Mouse (Mus musculus): ENCODE data around the gene Zdhhc6.

Gene Zdhhc6

GRCm38 (mm10) chr19:55311874-55312273, 4.0 kb downstream of the Zdhhc6 start:
- in situ Hi-C loops (cut with MboI, MseI) = no loop called here

DNA sequence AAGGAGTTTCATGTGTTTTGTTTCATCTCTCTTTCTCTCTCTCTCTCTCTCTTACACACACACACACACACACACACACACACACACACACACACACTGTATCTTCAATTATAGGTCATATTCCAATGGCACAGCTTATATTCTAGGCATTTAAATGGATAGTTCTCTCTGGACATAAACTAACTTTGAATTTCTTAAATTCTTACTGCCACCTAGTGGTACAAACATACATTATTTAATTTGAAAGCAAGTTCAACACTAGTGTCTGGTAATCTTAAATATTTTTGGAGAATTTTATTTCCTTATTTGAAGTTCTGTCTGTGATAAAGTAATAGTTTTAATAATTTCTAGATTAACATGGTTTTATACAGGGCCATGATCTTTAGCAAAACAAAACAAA, 10.8 kb downstream of the Zdhhc6 start:
- in situ Hi-C loops (cut with MboI, MseI) = loop anchor here in 1 of 2 experiments (5.0 kb wide), 1 partner anchor 83 kb away; no protein-coding TSS in a partner anchor

- in situ Hi-C loops (cut with MboI, MseI) = no loop called here
These were observed 15.3 kb downstream of the Zdhhc6 start for GRCm38 (mm10) chr19:55300525-55300924.

GRCm38 (mm10) chr19:55299378-55299777, 16.5 kb downstream of the Zdhhc6 start:
- in situ Hi-C loops (cut with MboI, MseI) = no loop called here

DNA sequence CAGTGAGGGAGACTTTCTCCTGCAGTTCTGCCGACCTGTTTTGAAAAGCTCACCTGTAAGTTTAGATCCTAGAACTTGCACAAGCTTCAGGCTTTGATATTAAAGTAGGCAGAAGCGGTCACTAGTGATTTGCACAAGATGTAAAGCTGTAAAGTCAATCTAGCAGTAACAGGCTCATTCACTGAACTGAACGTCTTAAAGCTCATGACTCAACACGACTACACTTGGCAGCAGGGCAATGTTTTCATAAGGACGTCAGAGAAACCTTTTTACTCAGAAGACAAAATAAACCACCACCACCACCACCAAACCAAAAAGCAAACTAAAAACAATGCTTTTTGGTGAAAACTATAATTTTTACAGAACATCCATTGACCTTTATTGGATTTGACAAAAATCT, 17.9 kb downstream of the Zdhhc6 start:
- in situ Hi-C loops (cut with MboI, MseI) = no loop called here

- in situ Hi-C loops (cut with MboI, MseI) = no loop called here
These were observed 18.3 kb downstream of the Zdhhc6 start for GRCm38 (mm10) chr19:55297489-55297888.

DNA sequence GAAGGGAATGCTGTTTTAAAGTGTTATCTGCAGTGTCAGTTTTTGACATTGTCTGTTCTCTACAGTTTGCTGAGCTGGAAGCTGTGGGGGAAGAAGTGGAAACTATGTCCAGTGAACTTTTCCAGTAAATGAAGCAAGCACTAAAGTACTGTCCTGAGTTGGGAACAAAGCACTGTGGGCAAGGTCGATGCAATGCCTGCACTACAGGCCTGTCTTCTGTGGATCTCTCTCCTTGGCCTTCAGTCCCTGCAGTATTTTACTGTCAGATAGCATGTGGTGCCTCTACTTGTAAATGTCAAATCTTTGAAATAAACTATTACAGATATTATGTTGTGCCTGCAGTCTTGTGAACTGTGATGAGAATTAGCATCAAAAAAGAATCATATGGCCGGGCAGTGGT, 19.5 kb downstream of the Zdhhc6 start:
- in situ Hi-C loops (cut with MboI, MseI) = no loop called here

DNA sequence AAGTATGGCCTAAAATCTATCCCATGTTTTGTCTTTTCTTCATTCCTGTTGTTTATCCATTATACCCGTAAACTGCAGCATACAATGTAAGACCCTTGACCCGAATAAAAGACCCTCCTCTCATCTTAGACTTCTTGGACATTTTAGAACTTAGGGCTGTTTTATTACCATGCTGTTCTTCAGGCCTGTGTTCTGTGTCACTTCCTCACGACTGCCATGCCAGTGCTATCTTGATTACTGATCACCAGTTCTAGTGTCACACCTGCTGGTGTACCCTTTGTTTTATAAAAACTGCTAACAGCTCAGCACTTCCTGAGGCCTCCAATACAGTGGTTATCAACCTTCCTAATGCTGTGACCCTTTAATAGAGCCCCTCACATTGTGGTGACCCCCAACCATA, 20.3 kb downstream of the Zdhhc6 start:
- in situ Hi-C loops (cut with MboI, MseI) = no loop called here

DNA sequence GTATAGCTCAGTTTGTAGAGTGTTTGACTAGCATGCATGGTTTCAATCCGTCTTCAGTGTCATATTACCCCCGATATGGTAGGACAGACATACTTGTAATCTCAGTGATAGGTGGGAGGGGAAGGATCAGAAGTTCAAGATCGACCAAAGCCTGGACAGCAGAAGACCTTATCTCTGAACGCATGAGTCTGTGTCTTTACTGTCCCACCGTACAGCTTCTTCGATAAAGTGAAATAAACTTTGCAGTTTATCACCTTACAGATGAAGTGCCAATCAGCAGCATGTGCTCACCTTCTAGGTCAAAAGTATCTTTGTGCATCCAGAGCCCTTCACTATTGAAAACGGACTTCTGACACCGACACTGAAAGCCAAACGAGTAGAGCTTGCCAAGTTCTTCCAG, 20.8 kb downstream of the Zdhhc6 start:
- in situ Hi-C loops (cut with MboI, MseI) = no loop called here

DNA sequence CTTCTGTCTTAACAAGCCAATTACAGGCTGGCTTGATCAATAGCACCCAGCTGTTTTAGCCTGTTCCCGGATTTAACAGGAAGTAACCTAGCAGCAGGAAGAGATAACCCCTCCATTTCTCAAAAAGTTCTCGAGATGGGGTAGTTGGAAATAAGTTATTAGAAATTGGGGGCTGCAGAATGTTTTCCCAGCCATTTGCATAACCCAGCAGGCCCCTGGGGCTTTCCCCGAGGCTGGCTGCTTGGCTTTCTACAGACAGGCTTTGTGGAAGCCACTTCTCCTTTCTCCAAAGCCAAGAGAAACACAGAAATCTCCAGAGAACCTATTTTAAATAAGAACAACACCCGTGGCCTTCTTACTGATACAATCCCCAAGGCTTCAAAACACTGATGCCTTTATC, 22.7 kb downstream of the Zdhhc6 start:
- in situ Hi-C loops (cut with MboI, MseI) = no loop called here

GRCm38 (mm10) chr19:55292210-55292850, 23.5 kb downstream of the Zdhhc6 start:
- in situ Hi-C loops (cut with MboI, MseI) = no loop called here

DNA sequence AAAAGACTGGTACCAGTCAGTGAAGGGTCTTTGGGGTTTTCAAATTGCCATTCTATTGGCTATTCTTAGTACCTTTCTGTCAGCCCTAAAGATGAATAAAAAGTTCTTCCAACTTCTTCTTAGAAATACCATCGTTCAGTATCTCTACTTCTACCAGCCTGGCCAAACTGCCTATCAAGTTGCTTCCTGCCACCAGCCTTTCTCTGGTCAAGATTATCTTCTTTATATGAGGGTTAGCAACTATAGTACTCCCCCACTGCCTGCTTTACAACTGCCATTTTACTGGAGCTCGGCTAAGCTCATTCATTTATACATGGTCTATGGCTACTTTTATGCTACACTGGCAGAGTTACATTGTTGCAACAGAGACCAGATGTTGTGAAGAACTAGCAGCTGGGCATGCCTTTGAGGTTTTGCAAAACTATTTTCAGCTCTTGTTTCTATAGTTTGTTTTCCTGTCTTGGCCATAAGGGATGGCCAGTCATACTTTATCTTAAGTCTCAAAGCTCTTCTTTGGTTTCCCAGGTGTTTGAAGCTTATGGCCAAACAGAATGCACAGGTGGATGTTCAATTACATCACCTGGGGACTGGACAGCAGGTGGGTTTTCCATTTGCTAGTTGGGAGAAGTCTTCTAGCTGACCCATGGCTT, 25.1 kb downstream of the Zdhhc6 start:
- in situ Hi-C loops (cut with MboI, MseI) = no loop called here

DNA sequence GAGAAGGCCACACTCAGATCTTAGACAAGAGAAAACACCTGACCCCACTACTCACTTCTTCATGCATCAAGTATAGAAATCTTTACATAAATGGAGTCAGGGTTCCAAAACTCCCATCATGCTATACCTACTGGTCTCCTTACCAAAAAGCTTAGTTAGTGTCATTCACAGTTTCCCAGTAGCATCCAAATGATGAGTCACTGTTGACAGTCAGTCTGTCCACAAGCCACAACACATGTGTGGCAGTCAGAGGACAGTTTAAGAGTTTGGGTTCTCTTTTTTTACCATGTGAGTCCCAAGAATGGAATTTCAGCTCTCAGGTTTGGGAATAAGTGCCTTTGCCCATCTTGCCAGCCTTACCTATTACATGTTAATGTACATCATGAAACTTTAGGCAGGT, 26.9 kb downstream of the Zdhhc6 start:
- in situ Hi-C loops (cut with MboI, MseI) = no loop called here

- in situ Hi-C loops (cut with MboI, MseI) = no loop called here
These were observed 29.8 kb downstream of the Zdhhc6 start for GRCm38 (mm10) chr19:55286034-55286433.

DNA sequence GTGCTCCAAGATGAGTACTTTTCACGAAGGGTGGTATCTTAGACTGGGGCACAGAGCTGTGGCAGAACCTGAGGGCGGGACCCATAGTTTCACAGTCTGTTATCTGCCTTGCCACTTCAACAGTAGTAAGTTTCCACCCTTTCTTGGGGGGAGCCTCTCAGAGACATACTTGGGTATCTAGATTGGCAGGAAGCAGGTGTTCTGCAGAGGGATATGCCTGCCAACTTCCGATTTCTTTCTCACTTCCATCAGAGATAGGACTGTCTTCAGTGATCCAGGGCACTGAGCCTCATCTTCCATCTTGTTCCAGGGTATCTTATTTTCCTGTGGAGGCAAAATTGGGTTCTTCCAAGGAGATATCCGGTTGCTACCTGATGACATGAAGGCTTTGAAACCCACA, 31.7 kb downstream of the Zdhhc6 start:
- in situ Hi-C loops (cut with MboI, MseI) = no loop called here

DNA sequence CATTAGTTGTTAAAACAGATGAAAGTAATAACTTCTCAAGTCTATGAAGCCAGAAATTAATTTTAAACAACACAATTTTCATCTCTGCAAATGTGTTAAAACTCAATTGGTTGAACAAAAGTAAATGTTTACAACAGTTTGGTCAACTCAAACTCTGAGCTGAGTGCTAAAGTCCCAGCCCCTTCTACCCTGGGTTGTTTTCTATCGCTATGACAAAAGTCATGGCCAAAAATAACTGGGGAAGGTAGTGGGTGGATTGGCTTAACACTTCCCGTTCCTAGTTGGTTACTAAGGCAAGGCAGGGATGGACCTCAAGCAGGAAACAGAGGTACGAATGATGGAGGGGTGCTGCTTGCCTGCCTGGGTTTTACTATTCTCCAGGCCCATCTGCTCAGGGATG, 39.1 kb downstream of the Zdhhc6 start:
- in situ Hi-C loops (cut with MboI, MseI) = no loop called here

GRCm38 (mm10) chr19:55276100-55276499, 39.7 kb downstream of the Zdhhc6 start:
- in situ Hi-C loops (cut with MboI, MseI) = no loop called here

DNA sequence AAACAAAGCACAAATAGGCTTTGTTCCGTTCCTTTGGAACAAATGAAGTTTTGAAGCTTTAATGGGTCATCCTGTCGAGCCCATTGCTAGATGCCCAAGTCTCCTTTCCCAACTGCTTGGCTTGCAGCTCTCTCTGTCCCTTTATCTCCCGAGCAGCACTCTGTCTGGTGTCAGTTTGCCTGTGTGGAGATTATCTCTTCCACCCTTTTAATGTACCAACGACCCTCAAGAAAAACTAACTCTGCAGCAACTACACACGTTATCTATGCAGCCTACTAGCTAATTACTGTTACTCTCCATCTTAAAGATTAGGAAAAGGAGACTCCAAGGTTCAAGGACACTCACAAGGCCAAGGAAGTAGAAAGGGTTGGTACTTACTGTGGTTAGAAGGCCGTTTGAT, 42.5 kb downstream of the Zdhhc6 start:
- in situ Hi-C loops (cut with MboI, MseI) = loop anchor here in 1 of 2 experiments (25.0 kb wide), 1 partner anchor 1861 kb away; no protein-coding TSS in a partner anchor

- in situ Hi-C loops (cut with MboI, MseI) = loop anchor here in 1 of 2 experiments (25.0 kb wide), 1 partner anchor 1859 kb away; no protein-coding TSS in a partner anchor
These were observed 44.4 kb downstream of the Zdhhc6 start for GRCm38 (mm10) chr19:55271448-55271847.

DNA sequence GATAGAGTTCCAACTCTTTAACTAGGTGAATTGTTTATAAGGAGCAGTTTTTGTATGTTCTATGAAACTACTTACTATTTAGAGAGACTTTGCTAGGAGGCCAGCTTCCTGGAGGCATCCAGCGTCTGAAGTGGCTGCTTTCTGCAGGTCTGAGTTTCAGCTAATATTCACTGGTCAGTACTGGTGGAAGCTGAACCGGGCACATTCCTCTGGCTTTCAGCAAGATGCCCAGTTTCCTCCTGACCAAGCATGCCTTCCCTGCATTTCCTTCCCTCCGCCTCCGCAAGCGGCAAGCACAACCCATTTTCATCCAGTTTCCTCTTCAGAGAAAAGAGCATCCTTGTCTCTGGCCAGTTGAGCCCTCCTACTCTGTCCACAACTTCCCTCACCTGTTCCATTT, 46.8 kb downstream of the Zdhhc6 start:
- in situ Hi-C loops (cut with MboI, MseI) = loop anchor here in 1 of 2 experiments (25.0 kb wide), 1 partner anchor 1857 kb away; no protein-coding TSS in a partner anchor

GRCm38 (mm10) chr19:55268150-55268549, 47.7 kb downstream of the Zdhhc6 start:
- in situ Hi-C loops (cut with MboI, MseI) = loop anchor here in 1 of 2 experiments (25.0 kb wide), 1 partner anchor 1856 kb away; no protein-coding TSS in a partner anchor

DNA sequence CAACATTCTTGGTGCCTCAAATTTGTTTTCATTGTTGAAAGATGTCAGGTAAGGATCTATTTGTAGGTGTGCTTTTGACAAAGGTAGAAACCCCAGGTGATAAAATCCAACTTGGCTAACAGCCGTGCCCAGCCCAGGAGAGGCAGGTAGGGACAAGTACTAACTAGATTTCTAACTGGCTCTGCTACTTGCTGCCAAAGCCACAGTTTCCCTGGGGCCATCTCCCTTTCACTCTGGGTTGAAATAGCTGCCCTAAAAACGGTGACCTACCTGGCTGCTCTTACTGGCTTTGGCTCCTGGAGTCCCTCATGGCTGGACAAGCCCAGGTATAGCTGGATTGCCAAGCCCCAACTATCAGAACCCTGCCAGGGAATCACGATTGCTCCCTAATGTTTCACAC, 49.0 kb downstream of the Zdhhc6 start:
- in situ Hi-C loops (cut with MboI, MseI) = loop anchor here in 1 of 2 experiments (25.0 kb wide), 1 partner anchor 1854 kb away; no protein-coding TSS in a partner anchor

- in situ Hi-C loops (cut with MboI, MseI) = loop anchor here in 1 of 2 experiments (25.0 kb wide), 1 partner anchor 1853 kb away; no protein-coding TSS in a partner anchor
These were observed 50.6 kb downstream of the Zdhhc6 start for GRCm38 (mm10) chr19:55265269-55265668.

Data from T-helper 17 cell (primary cell).